Mouse (Mus musculus) embryonic facial prominence, embryonic 11.5 days (tissue): ENCODE measurements around the gene Cyp2w1. TPM values are rescaled to one million over a fixed set of nuclear protein-coding genes. Genes with fewer than 3 reads are reported as not detected.

Experiments
- ATAC-seq: fragments of 200-750 bp; cut with Nextera tagmentation; replicated peaks from 2 replicates; pipeline ENCODE4 v1.8.0; 2017; ENCODE audit warnings: low read depth; ENCODE audit not compliant: insufficient number of reproducible peaks, low FRiP score, low TSS enrichment
- DNase-seq: peaks from one replicate; pipeline ENCODE4 v3.0.0-alpha.2; 2015; ENCODE audit warnings: low spot score
- H3K27ac ChIP-seq: fragments of 300-500 bp; sonication (generic); replicated peaks from 2 replicates; pipeline ENCODE4 v1.5.1; 2014; ENCODE audit warnings: mild to moderate bottlenecking, low read depth, low read length, control low read depth
- H3K27me3 ChIP-seq: fragments of 300-500 bp; sonication (generic); 2 replicates; pipeline ENCODE4 v1.6.1; 2014; ENCODE audit warnings: mild to moderate bottlenecking, low read length, moderate library complexity, mixed read lengths; ENCODE audit not compliant: control insufficient read depth, insufficient read depth
- H3K36me3 ChIP-seq: fragments of 300-500 bp; sonication (generic); replicated peaks from 2 replicates; pipeline ENCODE4 v1.6.1; 2014; ENCODE audit warnings: low read depth, mild to moderate bottlenecking, low read length, moderate library complexity, mixed read lengths; ENCODE audit not compliant: control insufficient read depth, insufficient read depth
- H3K4me1 ChIP-seq: fragments of 300-500 bp; sonication (generic); 2 replicates; pipeline ENCODE4 v1.6.1; 2014; ENCODE audit warnings: low read length, mixed read lengths; ENCODE audit not compliant: control insufficient read depth, insufficient read depth
- H3K4me2 ChIP-seq: fragments of 300-500 bp; sonication (generic); 2 replicates; pipeline ENCODE4 v1.6.1; 2014; ENCODE audit warnings: low read depth, mild to moderate bottlenecking, control low read depth, low read length, moderate library complexity
- H3K4me3 ChIP-seq: fragments of 300-500 bp; sonication (generic); 2 replicates; pipeline ENCODE4 v1.5.1; 2014; ENCODE audit warnings: low read depth, low read length, control low read depth
- H3K9ac ChIP-seq: fragments of 300-500 bp; sonication (generic); replicated peaks from 2 replicates; pipeline ENCODE4 v1.6.1; 2014; ENCODE audit warnings: mild to moderate bottlenecking, control low read depth, low read length
- H3K9me3 ChIP-seq: fragments of 300-500 bp; sonication (generic); replicated peaks from 2 replicates; pipeline ENCODE4 v1.6.1; 2016; ENCODE audit warnings: mild to moderate bottlenecking, low read length, inconsistent platforms, mixed read lengths; ENCODE audit not compliant: control insufficient read depth
- whole genome bisulfite sequencing: fragments of 180-500 bp; shearing (Covaris S2); extraction: QIAGEN DNeasy Blood & Tissue Kit; methylation state at CpG from one replicate; pipeline ENCODE4 v1.1.7; 2014; 5-methylcytosine and 5-hydroxymethylcytosine counted together
- polyA plus RNA-seq: library from polyadenylated mRNA; unstranded; fragments of >200 nt; fragmentation: Nextera tagmentation; extraction: Ambion mirVana; gene quantifications from 2 replicates; pipeline ENCODE4 v1.2.1, GENCODE M21; 2014

Gene Cyp2w1
- polyA plus RNA-seq = 0.41 and 0.46 TPM in 2 replicates

- H3K36me3 ChIP-seq = no peaks in the 10 kb centered on the region
- 0 out of 2 replicates have a peak within 1 kb of the TSS, but pooled peaks have one; percentile 6 for H3K27ac ChIP-seq
- no peak within 1 kb of the TSS for H3K4me3 ChIP-seq
- 65% methylated on average over 6 of the region's 6 CpGs for WGBS
- ATAC-seq (no peak), DNase-seq (no peak)
- peak within 1 kb of the TSS; percentile 18; the same call in 1 of the 2 replicates for H3K9ac ChIP-seq
- no peaks in the 10 kb centered on the region for H3K27me3 ChIP-seq
- no peak within 1 kb of the TSS for H3K4me2 ChIP-seq
- no peaks in the 10 kb centered on the region for H3K9me3 ChIP-seq
- 0 out of 2 replicates have a peak, but pooled peaks cover 2% of the 10 kb centered on the region for H3K4me1 ChIP-seq
Observed at GRCm38 (mm10) chr5:139352317-139352716, at the start of gene Cyp2w1. TSS of gene Cyp2w1 (plus strand) at chr5:139352617.

- no peak for DNase-seq
- Histone ChIP-seq H3K27ac (no peak overlapping the region), H3K36me3 (no peaks in the 10 kb centered on the region), H3K4me1 (no peaks in the 10 kb centered on the region), H3K4me2 (no peak overlapping the region), H3K27me3 (no peaks in the 10 kb centered on the region), H3K9ac (no peak overlapping the region), H3K9me3 (no peaks in the 10 kb centered on the region), H3K4me3 (no peak overlapping the region)
- 89% methylated on average over 9 of the region's 9 CpGs for WGBS
- ATAC-seq = no peak
Observed at GRCm38 (mm10) chr5:139303646-139304061, 48.8 kb upstream of the Cyp2w1 start.

GRCm38 (mm10) chr5:139309946-139310345, 42.5 kb upstream of the Cyp2w1 start:
- WGBS = 75% methylated on average over 3 of the region's 3 CpGs
- H3K9me3 ChIP-seq = no peaks in the 10 kb centered on the region
- H3K4me2 ChIP-seq = no peak overlapping the region
- H3K4me1 ChIP-seq = no peaks in the 10 kb centered on the region
- no peaks in the 10 kb centered on the region for H3K36me3 ChIP-seq
- ATAC-seq (no peak), DNase-seq (no peak)
- no peak overlapping the region for H3K9ac ChIP-seq
- no peak overlapping the region for H3K4me3 ChIP-seq
- no peaks in the 10 kb centered on the region for H3K27me3 ChIP-seq
- no peak overlapping the region for H3K27ac ChIP-seq

GRCm38 (mm10) chr5:139310477-139310876, 41.9 kb upstream of the Cyp2w1 start:
- Histone ChIP-seq H3K36me3 (no peaks in the 10 kb centered on the region), H3K27me3 (no peaks in the 10 kb centered on the region), H3K9me3 (no peaks in the 10 kb centered on the region), H3K4me3 (no peak overlapping the region), H3K27ac (no peak overlapping the region), H3K4me2 (no peak overlapping the region), H3K9ac (no peak overlapping the region), H3K4me1 (no peaks in the 10 kb centered on the region)
- no peak for DNase-seq
- ATAC-seq = no peak
- WGBS = 88% methylated on average over 4 of the region's 4 CpGs

GRCm38 (mm10) chr5:139311822-139312221, 40.6 kb upstream of the Cyp2w1 start:
- WGBS = 88% methylated on average over 9 of the region's 9 CpGs
- H3K36me3 ChIP-seq = no peaks in the 10 kb centered on the region
- no peak overlapping the region for H3K9ac ChIP-seq
- H3K9me3 ChIP-seq = no peaks in the 10 kb centered on the region
- no peak overlapping the region for H3K27ac ChIP-seq
- ATAC-seq (no peak), DNase-seq (no peak)
- no peak overlapping the region for H3K4me2 ChIP-seq
- no peaks in the 10 kb centered on the region for H3K4me1 ChIP-seq
- no peak overlapping the region for H3K4me3 ChIP-seq
- H3K27me3 ChIP-seq = no peaks in the 10 kb centered on the region

GRCm38 (mm10) chr5:139313536-139313935, 38.9 kb upstream of the Cyp2w1 start:
- Histone ChIP-seq H3K27ac (no peak overlapping the region), H3K4me3 (no peak overlapping the region), H3K9me3 (no peaks in the 10 kb centered on the region), H3K4me1 (no peaks in the 10 kb centered on the region), H3K36me3 (no peaks in the 10 kb centered on the region), H3K4me2 (no peak overlapping the region), H3K9ac (no peak overlapping the region), H3K27me3 (no peaks in the 10 kb centered on the region)
- 75% methylated on average over 9 of the region's 9 CpGs for WGBS
- ATAC-seq (no peak), DNase-seq (no peak)

GRCm38 (mm10) chr5:139314941-139315642, 37.3 kb upstream of the Cyp2w1 start:
- Histone ChIP-seq H3K9ac (no peak overlapping the region), H3K4me1 (no peaks in the 10 kb centered on the region), H3K27ac (no peak overlapping the region), H3K9me3 (no peaks in the 10 kb centered on the region), H3K27me3 (no peaks in the 10 kb centered on the region), H3K4me3 (no peak overlapping the region), H3K4me2 (no peak overlapping the region), H3K36me3 (no peaks in the 10 kb centered on the region)
- WGBS = 83% methylated on average over 12 of the region's 12 CpGs
- ATAC-seq (no peak), DNase-seq (no peak)

GRCm38 (mm10) chr5:139316982-139317675, 35.3 kb upstream of the Cyp2w1 start:
- no peak overlapping the region for H3K27ac ChIP-seq
- ATAC-seq (no peak), DNase-seq (no peak)
- 76% methylated on average over 6 of the region's 6 CpGs for WGBS
- H3K9me3 ChIP-seq = no peaks in the 10 kb centered on the region
- no peaks in the 10 kb centered on the region for H3K27me3 ChIP-seq
- no peak overlapping the region for H3K4me3 ChIP-seq
- no peak overlapping the region for H3K4me2 ChIP-seq
- H3K4me1 ChIP-seq = no peaks in the 10 kb centered on the region
- H3K9ac ChIP-seq = no peak overlapping the region
- no peaks in the 10 kb centered on the region for H3K36me3 ChIP-seq
